In the genomic region with DNA sequence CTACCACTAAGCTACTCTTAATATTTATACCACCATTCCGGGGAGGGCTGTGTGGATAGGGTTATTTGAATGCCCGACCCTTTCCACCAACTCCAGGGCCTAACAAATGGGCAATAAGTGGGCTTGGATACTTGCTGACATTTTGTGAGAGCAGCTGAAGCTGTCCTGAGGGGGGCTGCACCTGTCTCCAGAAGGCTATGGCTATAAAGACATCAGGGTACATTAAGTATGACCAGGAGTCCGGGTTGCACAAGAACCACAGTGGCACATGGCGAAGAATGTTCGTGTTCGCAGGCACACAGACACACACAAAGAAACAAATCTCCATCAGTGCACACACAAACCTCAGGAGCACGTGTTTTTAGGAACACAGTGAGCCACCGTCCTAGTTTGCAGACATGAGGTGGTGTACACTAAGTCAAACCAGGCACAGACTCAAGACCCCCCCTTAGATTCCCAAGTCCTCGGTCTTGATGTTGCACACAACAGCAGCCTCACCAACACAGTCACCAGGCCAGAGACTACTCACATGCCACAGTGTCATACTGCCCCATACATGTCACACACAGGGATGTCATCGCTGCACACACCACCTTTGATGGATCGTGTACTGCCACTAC, we compare ENCODE assay signal across 1 mouse cellular context.
TF ChIP-seq lines count a peak whose summit lies in the region.

No protein-coding gene starts in this region.

TF ChIP-seq in CH12.LX, 34 proteins besides CTCF, POLR2A, EP300 and RAD21 (continued from another document):
- TF ChIP-seq MAZ (IDR thresholded peaks at IDR 0.05; ENCODE audit: low read depth, low read length), result no peak
- peak; percentile 70 for TF ChIP-seq MXI1 (IDR thresholded peaks at IDR 0.05; ENCODE audit: low read depth, low read length)
- no peak for TF ChIP-seq USF2 (conservative IDR thresholded peaks at IDR 0.05; ENCODE audit: low read depth, low read length)
- TF ChIP-seq MYC (IDR thresholded peaks at IDR 0.05; ENCODE audit: low read depth, low read length), result peak; percentile 85
- 0 out of 2 replicates have a peak, but pooled peaks have one; percentile 25 for TF ChIP-seq POLR2AphosphoS2 (IDR thresholded peaks at IDR 0.05; ENCODE audit: low read depth, low read length)
- peak; percentile 47; the same call in 1 of the 2 replicates for TF ChIP-seq ZMIZ1 (IDR thresholded peaks at IDR 0.05; ENCODE audit: low read depth, low read length)
- TF ChIP-seq TBP (conservative IDR thresholded peaks at IDR 0.05; ENCODE audit: low read depth, low read length), result no peak
- TF ChIP-seq TCF12 (IDR thresholded peaks at IDR 0.05; ENCODE audit: low read depth, low read length), result no peak
- no peak for TF ChIP-seq USF1 (IDR thresholded peaks at IDR 0.05; ENCODE audit: low read depth, low read length)
- no peak for TF ChIP-seq PAX5 (IDR thresholded peaks at IDR 0.05; ENCODE audit: low read length)
- TF ChIP-seq E2F4 (IDR thresholded peaks at IDR 0.05; ENCODE audit: insufficient replicate concordance, low read depth, low read length), result no peak
- TF ChIP-seq ELF1 (IDR thresholded peaks at IDR 0.05; ENCODE audit: low read depth, low read length), result no peak
- peak; percentile 91 for TF ChIP-seq MAX (IDR thresholded peaks at IDR 0.05; ENCODE audit: low read length)
- peak; percentile 63 for TF ChIP-seq BHLHE40 (IDR thresholded peaks at IDR 0.05; ENCODE audit: low read depth, low read length)
- 0 out of 2 replicates have a peak, but pooled peaks have one; percentile 7 for TF ChIP-seq ETS1 (conservative IDR thresholded peaks at IDR 0.05; ENCODE audit: low read depth, low read length)
- no peak for TF ChIP-seq MAFK (IDR thresholded peaks at IDR 0.05; ENCODE audit: insufficient replicate concordance, low read length)
- 0 out of 2 replicates have a peak, but pooled peaks have one; percentile 7 for TF ChIP-seq CHD2 (IDR thresholded peaks at IDR 0.05; ENCODE audit: low read length)
- no peak for TF ChIP-seq ZKSCAN1 (IDR thresholded peaks at IDR 0.05; ENCODE audit: borderline replicate concordance, low read depth, low read length)
- no peak for TF ChIP-seq GABPA (IDR thresholded peaks at IDR 0.05; ENCODE audit: insufficient replicate concordance, low read depth, low read length)
- TF ChIP-seq SIN3A (IDR thresholded peaks at IDR 0.05; ENCODE audit: low read length), result no peak; the same call in none of the 2 replicates
- TF ChIP-seq ZC3H11A (IDR thresholded peaks at IDR 0.05; ENCODE audit: low read depth, low read length), result no peak
- no peak for TF ChIP-seq RCOR1 (conservative IDR thresholded peaks at IDR 0.05; ENCODE audit: low read depth, low read length)
- TF ChIP-seq MEF2A (IDR thresholded peaks at IDR 0.05; ENCODE audit: borderline replicate concordance, low read depth, low read length), result no peak
- no peak for TF ChIP-seq JUN (IDR thresholded peaks at IDR 0.05; ENCODE audit: insufficient read depth, low read depth, low read length)
- TF ChIP-seq SMC3 (IDR thresholded peaks at IDR 0.05; ENCODE audit: low read depth, low read length), result no peak
- no peak for TF ChIP-seq NRF1 (IDR thresholded peaks at IDR 0.05; ENCODE audit: low read depth, low read length)
- no peak for TF ChIP-seq JUND (conservative IDR thresholded peaks at IDR 0.05; ENCODE audit: low read depth, low read length)
- peak; percentile 73; the same call in 1 of the 2 replicates for TF ChIP-seq CHD1 (IDR thresholded peaks at IDR 0.05; ENCODE audit: low read depth, low read length)
- no peak for TF ChIP-seq ZNF384 (IDR thresholded peaks at IDR 0.05; ENCODE audit: low read depth, low read length)
